Mouse (Mus musculus) E14TG2a.4 (cell line): Measurements from ENCODE around the gene Alkbh7.

Source experiments
- CTCF ChIP-seq: conservative IDR thresholded peaks from 2 replicates; pipeline ENCODE4 v1.5.1; 2014; ENCODE audit warnings: low read length
- NANOG ChIP-seq: IDR thresholded peaks from 2 replicates; pipeline ENCODE4 v1.6.1; 2014; ENCODE audit warnings: borderline replicate concordance, low read length, mixed read lengths

GRCm38 (mm10) chr17:57047406-57047805, 50.3 kb downstream of the Alkbh7 start:
- TF ChIP-seq CTCF: no peak
- TF ChIP-seq NANOG: no peak
